Mouse (Mus musculus) liver, embryonic 15.5 days (tissue): ENCODE data around the gene Rnf141. TPM values are rescaled to one million over a fixed set of nuclear protein-coding genes. Genes with fewer than 3 reads are reported as not detected.

ENCODE experiments used
- ATAC-seq: fragments of 200-750 bp; cut with Nextera tagmentation; 2 replicates; pipeline ENCODE4 v1.8.0; 2017; ENCODE audit warnings: moderate number of reproducible peaks, mild to moderate bottlenecking, moderate library complexity; ENCODE audit not compliant: insufficient read depth
- H3K27ac ChIP-seq: fragments of 300-500 bp; sonication (generic); replicated peaks from 2 replicates; pipeline ENCODE4 v1.5.1; 2015; ENCODE audit warnings: mild to moderate bottlenecking, inconsistent platforms
- H3K27me3 ChIP-seq: fragments of 300-500 bp; sonication (generic); 2 replicates; pipeline ENCODE4 v1.6.1; 2015; ENCODE audit warnings: mild to moderate bottlenecking, inconsistent platforms
- H3K36me3 ChIP-seq: fragments of 300-500 bp; sonication (generic); replicated peaks from 2 replicates; pipeline ENCODE4 v1.6.1; 2015; ENCODE audit warnings: moderate library complexity, mild to moderate bottlenecking, inconsistent platforms
- H3K4me1 ChIP-seq: fragments of 300-500 bp; sonication (generic); replicated peaks from 2 replicates; pipeline ENCODE4 v1.6.1; 2015; ENCODE audit warnings: inconsistent platforms
- H3K4me2 ChIP-seq: fragments of 300-500 bp; sonication (generic); 2 replicates; pipeline ENCODE4 v1.6.1; 2015; ENCODE audit warnings: moderate library complexity, mild to moderate bottlenecking, inconsistent platforms
- H3K4me3 ChIP-seq: fragments of 300-500 bp; sonication (generic); replicated peaks from 2 replicates; pipeline ENCODE4 v1.5.1; 2015; ENCODE audit warnings: mild to moderate bottlenecking, inconsistent platforms
- H3K9ac ChIP-seq: fragments of 300-500 bp; sonication (generic); 2 replicates; pipeline ENCODE4 v1.6.1; 2015; ENCODE audit warnings: moderate library complexity, mild to moderate bottlenecking, inconsistent platforms
- H3K9me3 ChIP-seq: fragments of 300-500 bp; sonication (generic); replicated peaks from 2 replicates; pipeline ENCODE4 v1.6.1; 2016; ENCODE audit warnings: inconsistent platforms
- WGBS: fragments of 180-500 bp; shearing (Covaris S2); methylation state at CpG from one replicate; pipeline ENCODE4 v1.1.7; 2015; ENCODE audit warnings: mixed read lengths; ENCODE audit not compliant: insufficient replicate concordance; 5-methylcytosine and 5-hydroxymethylcytosine counted together
- polyA plus RNA-seq: library from polyadenylated mRNA; unstranded; fragments of >200 nt; fragmentation: Nextera tagmentation; extraction: Ambion mirVana; gene quantifications from 2 replicates; pipeline ENCODE4 v1.2.1, GENCODE M21; 2015

Rnf141 gene
- polyA plus RNA-seq, 1 experiment from 2014 or later = 24.7 TPM

GRCm38 (mm10) chr7:110810995-110811394, 33.3 kb downstream of the Rnf141 start:
- 90% methylated on average over 8 of the region's 8 CpGs for WGBS

GRCm38 (mm10) chr7:110809585-110810557, 34.4 kb downstream of the Rnf141 start:
- Histone ChIP-seq H3K4me1 (0 out of 2 replicates have a peak, but pooled peaks cover 5% of the 10 kb centered on the region), H3K36me3 (peaks cover 97% of the 10 kb centered on the region), H3K9me3 (no peaks in the 10 kb centered on the region), H3K27me3 (no peaks in the 10 kb centered on the region), H3K4me3 (no peak overlapping the region), H3K4me2 (no peak overlapping the region), H3K9ac (no peak overlapping the region), H3K27ac (no peak overlapping the region)
- ATAC-seq = no peak
- 84% methylated on average over 18 of the region's 18 CpGs for WGBS

More at GRCm38 (mm10) chr7:110810995-110811394, 33.3 kb downstream of the Rnf141 start:
- 0 out of 2 replicates have a peak, but pooled peaks cover 5% of the 10 kb centered on the region for H3K4me1 ChIP-seq
- H3K36me3 ChIP-seq = peaks cover 95% of the 10 kb centered on the region
- H3K4me2 ChIP-seq = no peak overlapping the region
- 0 out of 2 replicates have a peak, but pooled peaks have one; percentile 18 for ATAC-seq
- H3K27me3 ChIP-seq = no peaks in the 10 kb centered on the region
- H3K27ac ChIP-seq = no peak overlapping the region
- no peaks in the 10 kb centered on the region for H3K9me3 ChIP-seq
- H3K9ac ChIP-seq = no peak overlapping the region
- no peak overlapping the region for H3K4me3 ChIP-seq

DNA sequence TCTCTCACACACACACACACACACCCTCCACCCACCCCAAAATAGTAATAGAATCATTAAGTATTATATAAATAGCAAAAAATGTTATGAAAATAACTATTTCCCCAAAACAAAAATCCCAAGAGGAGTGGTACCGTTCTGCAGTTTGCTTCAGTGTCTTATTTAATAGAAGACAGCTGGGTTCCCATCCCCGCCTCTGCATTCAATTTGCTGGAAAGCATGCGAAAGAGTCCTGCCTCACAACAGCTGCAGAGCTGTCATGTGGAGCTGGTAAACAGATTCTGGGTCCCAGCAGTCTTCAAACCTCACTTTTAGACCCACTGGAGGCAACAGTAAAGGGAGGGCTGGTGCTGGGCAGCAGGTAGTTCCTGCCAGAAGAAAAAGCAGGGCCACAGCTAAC, 35.3 kb downstream of the Rnf141 start:
- WGBS = 75% methylated on average over 3 of the region's 3 CpGs
- H3K36me3 ChIP-seq = peaks cover 98% of the 10 kb centered on the region
- ATAC-seq = no peak
- H3K9ac ChIP-seq = no peak overlapping the region
- no peaks in the 10 kb centered on the region for H3K9me3 ChIP-seq
- H3K4me2 ChIP-seq = no peak overlapping the region
- no peak overlapping the region for H3K27ac ChIP-seq
- no peak overlapping the region for H3K4me3 ChIP-seq
- H3K4me1 ChIP-seq = 0 out of 2 replicates have a peak, but pooled peaks cover 3% of the 10 kb centered on the region
- H3K27me3 ChIP-seq = no peaks in the 10 kb centered on the region

DNA sequence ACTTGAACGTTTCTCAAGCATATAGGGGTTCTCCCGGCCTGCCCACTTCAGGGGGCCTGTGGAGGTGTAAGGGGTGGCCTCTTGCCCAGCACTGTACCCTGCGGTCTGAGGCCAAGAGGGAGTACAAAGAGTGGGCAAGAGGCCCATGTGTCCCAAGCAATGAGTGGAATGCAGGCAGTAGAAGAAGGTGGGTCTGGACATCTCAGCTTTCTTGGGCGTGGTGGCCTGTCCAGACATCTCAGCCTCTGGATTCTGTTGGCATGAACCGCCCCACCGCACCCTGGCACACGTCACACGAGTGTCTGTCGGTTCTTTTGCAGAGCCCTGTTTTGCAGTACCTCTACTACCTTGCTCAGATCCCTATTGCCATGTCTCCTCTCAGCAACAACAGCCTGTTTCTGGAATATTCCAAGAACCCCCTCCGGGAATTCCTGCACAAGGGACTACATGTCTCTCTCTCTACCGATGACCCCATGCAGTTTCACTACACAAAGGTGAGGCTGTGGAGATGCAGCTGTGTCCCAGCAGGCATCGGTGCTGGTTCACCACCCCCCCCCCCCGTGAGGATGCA, 36.7 kb downstream of the Rnf141 start:
- no peaks in the 10 kb centered on the region for H3K9me3 ChIP-seq
- no peak overlapping the region for H3K9ac ChIP-seq
- 86% methylated on average over 13 of the region's 13 CpGs for WGBS
- no peak overlapping the region for H3K4me2 ChIP-seq
- H3K4me3 ChIP-seq = no peak overlapping the region
- H3K27ac ChIP-seq = no peak overlapping the region
- ATAC-seq = no peak
- H3K4me1 ChIP-seq = no peaks in the 10 kb centered on the region
- H3K27me3 ChIP-seq = no peaks in the 10 kb centered on the region
- H3K36me3 ChIP-seq = peaks cover 98% of the 10 kb centered on the region

DNA sequence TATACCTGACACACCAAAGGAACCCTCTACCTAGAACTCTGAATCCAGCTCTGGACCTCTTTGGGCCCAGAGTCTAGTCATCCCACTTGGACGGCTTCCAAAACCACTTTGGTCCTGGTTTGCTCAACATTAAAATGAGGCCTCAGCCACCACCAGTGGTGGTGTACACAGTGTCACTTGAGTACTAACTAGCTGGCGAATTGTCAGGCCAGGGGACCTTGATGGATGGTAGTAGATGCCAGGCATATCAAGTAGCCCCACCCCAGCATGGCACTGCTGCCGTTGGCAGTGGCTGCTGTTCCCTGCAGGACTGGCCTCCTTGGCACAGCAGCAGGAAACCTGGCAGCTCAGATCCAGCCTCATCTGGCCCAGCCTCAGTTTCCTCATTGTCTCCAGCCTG, 40.0 kb downstream of the Rnf141 start:
- Histone ChIP-seq H3K36me3 (peaks cover 95% of the 10 kb centered on the region), H3K4me1 (no peaks in the 10 kb centered on the region), H3K27me3 (no peaks in the 10 kb centered on the region), H3K9me3 (no peaks in the 10 kb centered on the region), H3K9ac (no peak overlapping the region), H3K4me3 (no peak overlapping the region), H3K27ac (no peak overlapping the region), H3K4me2 (no peak overlapping the region)
- WGBS = 77% methylated on average over 3 of the region's 3 CpGs
- no peak for ATAC-seq

GRCm38 (mm10) chr7:110803131-110803530, 41.1 kb downstream of the Rnf141 start:
- WGBS = 89% methylated on average over 10 of the region's 10 CpGs
- Histone ChIP-seq H3K36me3 (peaks cover 91% of the 10 kb centered on the region), H3K9me3 (no peaks in the 10 kb centered on the region)

DNA sequence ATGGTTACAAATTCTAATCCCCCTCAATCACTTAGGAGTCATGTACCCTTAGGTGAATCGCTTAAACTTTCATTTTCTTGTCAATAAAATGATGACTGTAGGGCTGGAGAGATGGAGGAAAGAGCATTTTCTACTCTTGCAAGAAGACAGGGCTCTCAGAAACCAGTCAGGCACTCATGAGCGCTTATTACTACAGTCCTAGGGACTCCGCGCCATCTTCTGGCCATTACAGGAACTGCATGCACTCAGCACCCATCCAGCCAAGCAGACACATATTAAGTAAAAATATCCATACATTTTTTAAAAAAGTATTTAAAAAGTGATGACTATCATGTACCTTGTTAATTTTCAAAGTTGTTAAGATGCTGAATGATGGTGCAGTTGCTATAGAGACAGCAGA, 43.2 kb downstream of the Rnf141 start:
- WGBS = 2% methylated on average over 4 of the region's 4 CpGs
- no peak overlapping the region for H3K4me2 ChIP-seq
- no peak overlapping the region for H3K4me3 ChIP-seq
- ATAC-seq = 0 out of 2 replicates have a peak, but pooled peaks have one; percentile 22
- H3K27ac ChIP-seq = no peak overlapping the region
- no peaks in the 10 kb centered on the region for H3K27me3 ChIP-seq
- H3K9ac ChIP-seq = no peak overlapping the region
- peaks cover 93% of the 10 kb centered on the region for H3K36me3 ChIP-seq
- peaks cover 3% of the 10 kb centered on the region for H3K4me1 ChIP-seq
- H3K9me3 ChIP-seq = no peaks in the 10 kb centered on the region

More at GRCm38 (mm10) chr7:110803131-110803530, 41.1 kb downstream of the Rnf141 start:
- Histone ChIP-seq H3K4me1 (no peaks in the 10 kb centered on the region), H3K9ac (no peak overlapping the region), H3K4me3 (no peak overlapping the region), H3K27ac (no peak overlapping the region), H3K27me3 (no peaks in the 10 kb centered on the region), H3K4me2 (no peak overlapping the region)
- ATAC-seq = no peak

DNA sequence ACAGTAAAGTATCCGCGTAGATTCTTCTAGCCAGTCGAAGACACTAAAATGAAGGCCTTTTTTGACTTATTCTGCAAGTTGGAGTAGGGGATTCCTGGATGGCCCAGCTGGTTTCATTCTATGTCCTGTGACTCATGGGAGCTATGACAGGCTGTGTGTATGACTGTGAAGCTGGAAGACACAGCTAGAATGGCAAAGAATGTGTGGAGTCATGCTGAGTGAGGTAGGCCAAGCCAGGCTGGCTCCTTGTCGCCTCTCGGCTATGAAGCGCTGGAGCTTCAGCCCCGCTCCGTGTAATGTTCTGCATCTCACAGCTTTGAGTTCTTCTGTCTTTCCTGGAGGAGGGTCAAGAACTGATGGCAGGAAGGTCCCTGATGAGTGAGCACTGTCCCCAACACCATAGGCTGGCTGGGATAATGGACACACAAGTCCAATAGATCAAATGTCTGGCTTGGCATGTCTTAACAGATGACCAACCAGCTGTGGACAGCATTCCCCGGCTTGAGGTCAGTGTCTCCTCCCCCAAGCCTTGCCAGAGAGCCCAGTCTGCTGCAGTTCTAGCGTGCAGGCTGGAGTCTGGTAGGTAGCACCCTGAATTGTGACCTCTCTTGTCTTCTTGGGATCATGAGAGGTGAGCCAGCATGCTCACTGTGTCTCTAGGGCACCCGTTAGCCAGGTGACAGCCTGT, 46.4 kb downstream of the Rnf141 start:
- Histone ChIP-seq H3K4me3 (no peak overlapping the region), H3K4me2 (no peak overlapping the region), H3K36me3 (peaks cover 93% of the 10 kb centered on the region), H3K4me1 (peaks cover 3% of the 10 kb centered on the region), H3K27me3 (no peaks in the 10 kb centered on the region), H3K27ac (no peak overlapping the region), H3K9me3 (no peaks in the 10 kb centered on the region), H3K9ac (no peak overlapping the region)
- 84% methylated on average over 11 of the region's 11 CpGs for WGBS
- no peak for ATAC-seq

GRCm38 (mm10) chr7:110796367-110797051, 47.7 kb downstream of the Rnf141 start:
- peaks cover 3% of the 10 kb centered on the region for H3K4me1 ChIP-seq
- peak; percentile 15; the same call in 1 of the 2 replicates for ATAC-seq
- WGBS = 40% methylated on average over 12 of the region's 12 CpGs
- no peak overlapping the region for H3K9ac ChIP-seq
- no peak overlapping the region for H3K4me3 ChIP-seq
- no peaks in the 10 kb centered on the region for H3K9me3 ChIP-seq
- H3K36me3 ChIP-seq = peaks cover 93% of the 10 kb centered on the region
- no peak overlapping the region for H3K27ac ChIP-seq
- H3K4me2 ChIP-seq = no peak overlapping the region
- no peaks in the 10 kb centered on the region for H3K27me3 ChIP-seq

DNA sequence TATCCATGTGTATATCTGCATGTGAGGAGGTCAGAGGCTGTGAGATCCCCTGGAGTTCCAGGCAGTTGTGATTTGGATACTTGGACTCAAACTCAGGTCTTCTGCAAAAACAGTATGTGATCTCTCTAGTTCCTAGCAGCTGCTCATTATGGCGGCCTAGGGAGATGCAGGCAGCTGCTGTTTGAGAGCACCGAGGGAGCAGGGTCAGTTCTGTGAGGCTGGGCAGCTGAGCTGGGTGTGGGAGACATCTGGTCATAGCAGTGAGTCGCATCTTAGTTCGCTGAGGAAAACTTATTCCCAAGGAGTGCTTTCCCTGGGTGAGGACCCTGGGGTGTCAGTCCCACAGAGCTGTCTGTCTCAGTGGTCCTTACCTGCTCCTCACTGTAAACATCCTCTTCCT, 49.5 kb downstream of the Rnf141 start:
- Histone ChIP-seq H3K36me3 (peaks cover 96% of the 10 kb centered on the region), H3K9me3 (no peaks in the 10 kb centered on the region), H3K27me3 (no peaks in the 10 kb centered on the region), H3K4me3 (no peak overlapping the region), H3K4me1 (peaks cover 3% of the 10 kb centered on the region), H3K9ac (no peak overlapping the region), H3K4me2 (no peak overlapping the region), H3K27ac (no peak overlapping the region)
- whole genome bisulfite sequencing = 81% methylated on average over 4 of the region's 4 CpGs
- no peak for ATAC-seq
